Mouse (Mus musculus) gastrocnemius, adult 2 months (tissue): Measurements from ENCODE around the gene Grik4. TPM values are rescaled to one million over a fixed set of nuclear protein-coding genes. Genes with fewer than 3 reads are reported as not detected.
A peak's percentile ranks its signal among the peaks of the same experiment; 100 is the strongest.

Source experiments
- DNase-seq: peaks from one replicate; pipeline ENCODE4 v3.0.0; 2022
- H3K27ac ChIP-seq: fragments of 200-600 bp; 2 replicates; pipeline ENCODE4 v1.8.1; 2022; ENCODE audit warnings: mild to moderate bottlenecking
- H3K4me3 ChIP-seq: fragments of 200-600 bp; 2 replicates; pipeline ENCODE4 v1.8.1; 2022; ENCODE audit warnings: mild to moderate bottlenecking, moderate library complexity
- CTCF ChIP-seq: fragments of 200-600 bp; IDR thresholded peaks from 2 replicates; pipeline ENCODE4 v1.8.1; 2022; ENCODE audit warnings: antibody characterized with exemption, mild to moderate bottlenecking, moderate library complexity
- intact Hi-C: fragments of 180-260 bp; cut with DNase I; formaldehyde crosslinking; loops from one replicate; pipeline ENCODE4 v1.15.1; 2025
- total RNA-seq, 2 experiments: library from RNA; stranded (reverse); gene quantifications; 2 replicates each; pipeline ENCODE4 v1.2.3; 2021

The Grik4 gene
- total RNA-seq, 2 experiments from 2014 or later: 0.22 TPM; not detected in 1

DNA sequence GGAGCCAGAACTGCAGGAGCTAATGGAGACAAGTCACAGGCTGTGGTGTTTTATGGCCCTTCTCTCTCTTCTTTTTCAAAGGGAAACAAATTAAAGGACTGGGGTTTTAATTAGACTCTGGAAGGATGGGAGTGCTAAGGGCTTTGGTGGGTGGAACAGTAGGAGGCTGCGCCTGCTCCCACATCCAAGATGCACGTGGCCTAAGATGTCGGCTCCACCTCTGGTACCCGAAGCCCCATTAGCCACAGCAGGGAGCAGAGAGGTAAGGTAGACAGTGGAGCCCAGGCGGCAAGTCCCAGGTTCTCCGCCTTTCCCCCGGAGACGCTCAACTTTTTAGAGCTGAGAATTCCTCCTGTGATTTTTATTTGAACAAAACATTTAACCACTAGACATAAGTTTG, 166.4 kb downstream of the Grik4 start:
- intact Hi-C loops: no loop called here
- TF ChIP-seq CTCF: no peak
- no peak for DNase-seq
- H3K4me3 ChIP-seq: no peak overlapping the region
- no peak overlapping the region for H3K27ac ChIP-seq

DNA sequence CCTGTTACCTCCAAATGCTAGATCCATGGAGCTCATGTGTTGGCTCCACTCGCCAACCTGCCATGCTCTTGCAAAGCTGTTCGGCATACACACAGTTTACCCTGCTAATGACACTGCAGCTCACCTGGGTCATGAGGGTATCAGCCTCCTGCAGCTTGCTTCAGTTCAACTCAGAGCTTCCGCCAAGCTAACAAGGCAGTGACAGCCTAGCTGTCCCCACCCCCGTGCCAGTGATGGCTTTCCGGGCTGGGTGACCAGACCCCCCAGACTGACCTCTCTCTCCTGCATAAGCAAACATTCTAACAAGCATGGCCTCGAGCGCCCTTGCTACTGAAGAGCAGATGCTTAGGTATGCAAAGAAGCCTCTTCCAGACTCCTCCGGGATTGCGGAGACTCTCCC, 167.5 kb downstream of the Grik4 start:
- Histone ChIP-seq H3K4me3 (no peak overlapping the region), H3K27ac (no peak overlapping the region)
- intact Hi-C loops: no loop called here
- no peak for TF ChIP-seq CTCF
- DNase-seq: no peak

GRCm38 (mm10) chr9:42764823-42765560, 179.3 kb downstream of the Grik4 start:
- no peak for DNase-seq
- intact Hi-C loops: no loop called here
- H3K4me3 ChIP-seq: no peak overlapping the region
- no peak for TF ChIP-seq CTCF
- no peak overlapping the region for H3K27ac ChIP-seq

GRCm38 (mm10) chr9:42758682-42759205, 185.5 kb downstream of the Grik4 start:
- no peak for DNase-seq
- Histone ChIP-seq H3K4me3 (no peak overlapping the region), H3K27ac (no peak overlapping the region)
- intact Hi-C loops: no loop called here
- peak; percentile 23; the same call in 1 of the 2 replicates for TF ChIP-seq CTCF

DNA sequence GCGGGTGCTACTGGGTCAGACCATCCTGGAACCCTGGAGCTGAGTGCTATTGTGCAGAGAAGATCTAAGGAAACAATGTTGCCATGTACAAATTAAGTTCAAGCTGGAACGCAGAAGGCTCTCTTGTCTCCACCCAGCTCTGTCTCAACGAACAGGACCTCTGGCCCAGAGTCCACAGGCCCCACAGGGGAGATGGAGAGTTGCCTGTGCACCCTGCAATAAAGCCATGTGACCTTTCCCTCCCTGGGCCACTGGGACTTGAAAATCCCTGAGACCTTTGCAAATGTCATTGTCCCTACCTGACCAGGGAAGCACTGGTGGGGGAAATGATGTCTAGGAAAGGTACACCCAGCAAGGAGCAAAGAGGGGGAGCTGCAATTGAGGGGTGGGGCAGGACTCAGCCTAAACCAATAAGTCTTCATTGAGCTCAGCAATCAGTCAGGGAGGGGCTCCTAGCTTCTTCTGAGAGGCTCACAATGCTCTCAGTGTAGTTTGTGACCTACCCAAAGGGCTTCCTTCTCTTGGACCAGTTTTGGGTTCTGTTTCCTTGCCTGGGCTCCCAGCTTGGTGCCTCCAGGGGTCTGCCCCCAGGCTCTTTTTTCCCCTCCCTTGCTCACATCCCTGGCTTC, 187.2 kb downstream of the Grik4 start:
- intact Hi-C loops: no loop called here
- no peak for TF ChIP-seq CTCF
- Histone ChIP-seq H3K27ac (no peak overlapping the region), H3K4me3 (no peak overlapping the region)
- no peak for DNase-seq

- Histone ChIP-seq H3K4me3 (no peak overlapping the region), H3K27ac (no peak overlapping the region)
- TF ChIP-seq CTCF: no peak
- intact Hi-C loops: no loop called here
- no peak for DNase-seq
These were observed 189.6 kb downstream of the Grik4 start for GRCm38 (mm10) chr9:42754699-42755098.

GRCm38 (mm10) chr9:42751160-42751559, 193.1 kb downstream of the Grik4 start:
- DNase-seq: no peak
- no peak overlapping the region for H3K4me3 ChIP-seq
- no peak overlapping the region for H3K27ac ChIP-seq
- intact Hi-C loops: no loop called here
- TF ChIP-seq CTCF: no peak

DNA sequence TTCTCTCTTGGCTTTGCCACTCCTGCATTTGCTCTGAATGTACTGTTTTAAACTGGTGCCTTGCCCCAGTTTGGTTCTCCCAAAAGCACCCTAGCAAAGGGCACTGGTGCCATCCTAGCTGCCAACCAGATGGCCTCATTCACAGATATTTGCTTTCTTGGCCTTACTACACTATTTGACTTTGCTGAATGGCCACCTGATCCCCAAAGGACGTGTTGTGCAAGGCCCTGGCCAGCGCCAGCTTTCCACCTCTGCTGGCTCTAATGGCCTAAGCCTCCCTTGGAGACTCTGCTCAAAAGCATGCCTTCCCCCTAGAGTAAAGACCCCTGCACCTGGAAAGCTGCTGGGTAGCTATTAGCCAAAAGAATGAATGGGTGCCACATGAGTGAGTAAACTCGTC, 194.1 kb downstream of the Grik4 start:
- intact Hi-C loops: no loop called here
- DNase-seq: peak; percentile 72
- TF ChIP-seq CTCF: no peak
- H3K4me3 ChIP-seq: no peak overlapping the region
- H3K27ac ChIP-seq: no peak overlapping the region

GRCm38 (mm10) chr9:42745982-42746381, 198.3 kb downstream of the Grik4 start:
- no peak for DNase-seq
- Histone ChIP-seq H3K4me3 (no peak overlapping the region), H3K27ac (no peak overlapping the region)
- TF ChIP-seq CTCF: no peak
- intact Hi-C loops: no loop called here

- intact Hi-C loops: no loop called here
These were observed 201.9 kb downstream of the Grik4 start for GRCm38 (mm10) chr9:42742385-42742784.

DNA sequence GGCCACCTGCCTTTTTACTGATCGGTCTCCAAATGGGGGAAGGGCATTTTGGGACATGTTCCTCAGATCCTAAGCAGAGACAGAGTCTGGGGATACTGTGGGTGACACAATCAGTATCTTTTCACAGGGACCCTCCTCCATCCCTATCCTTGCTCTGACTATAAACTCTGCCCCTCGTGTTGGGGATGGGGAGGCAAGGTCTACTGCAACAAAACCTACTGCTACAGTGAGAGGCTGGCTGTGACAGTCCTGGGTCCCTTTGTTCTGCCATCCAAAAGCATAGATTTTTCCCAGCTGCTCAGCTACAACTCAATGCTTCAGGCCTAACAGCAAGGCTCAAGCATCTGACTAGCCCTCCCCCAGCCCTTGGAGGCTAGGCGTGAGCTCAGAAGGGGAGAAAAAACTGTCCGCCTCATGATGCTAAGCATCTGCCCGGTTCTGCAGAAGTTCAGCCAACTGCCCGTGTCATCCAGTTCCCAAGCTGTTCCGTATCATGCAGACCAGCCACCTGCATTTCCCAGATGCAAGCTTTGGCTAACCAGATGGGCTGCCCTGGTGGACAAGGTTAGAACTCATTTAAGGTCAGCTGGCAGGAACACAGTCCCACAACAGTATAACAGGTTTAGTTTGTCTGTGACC, 207.5 kb downstream of the Grik4 start:
- TF ChIP-seq CTCF: no peak
- intact Hi-C loops: no loop called here
- DNase-seq: peak; percentile 20

More at GRCm38 (mm10) chr9:42742385-42742784, 201.9 kb downstream of the Grik4 start:
- DNase-seq: no peak
- Histone ChIP-seq H3K4me3 (no peak overlapping the region), H3K27ac (no peak overlapping the region)
- no peak for TF ChIP-seq CTCF

GRCm38 (mm10) chr9:42735086-42735485, 209.2 kb downstream of the Grik4 start:
- no peak for TF ChIP-seq CTCF
- intact Hi-C loops: no loop called here
- no peak for DNase-seq
- H3K4me3 ChIP-seq: no peak overlapping the region
- H3K27ac ChIP-seq: no peak overlapping the region

More for the DNA sequence above, 207.5 kb downstream of the Grik4 start:
- H3K4me3 ChIP-seq: no peak overlapping the region
- H3K27ac ChIP-seq: no peak overlapping the region

DNA sequence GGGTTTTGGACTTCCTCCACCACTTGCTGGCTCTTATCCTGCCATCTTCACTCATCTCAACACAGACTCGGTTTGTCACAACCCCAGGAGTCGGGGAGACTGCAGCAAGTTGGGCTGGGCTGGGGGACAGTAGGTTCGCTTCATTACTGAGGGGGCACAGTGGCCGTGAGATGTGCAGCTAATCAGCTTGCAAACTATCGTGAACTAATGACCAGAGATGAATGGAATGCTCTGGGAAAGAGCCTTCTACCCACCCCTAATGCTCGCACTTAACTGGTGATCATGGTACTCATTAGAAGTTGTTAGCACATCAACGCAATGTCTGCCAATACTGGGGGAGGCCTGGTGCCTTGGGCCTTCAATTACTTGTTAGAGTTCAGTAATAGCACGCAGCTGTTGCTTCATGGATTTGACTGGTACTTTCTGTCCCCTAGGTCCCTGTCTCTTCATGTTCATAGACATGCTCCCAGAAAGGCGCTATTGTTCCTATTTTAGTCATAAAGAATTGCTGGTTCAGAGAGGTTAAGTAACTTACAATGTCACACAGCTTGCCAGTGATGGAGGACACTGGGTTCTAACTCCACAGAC, 211.5 kb downstream of the Grik4 start:
- intact Hi-C loops: no loop called here
- DNase-seq: no peak
- TF ChIP-seq CTCF: no peak
- Histone ChIP-seq H3K27ac (no peak overlapping the region), H3K4me3 (no peak overlapping the region)
